Mouse (Mus musculus): Measurements from ENCODE around the gene Slc7a6. TPM values are rescaled to one million over a fixed set of nuclear protein-coding genes. Genes with fewer than 3 reads are reported as not detected.

The Slc7a6 gene
- total RNA-seq, 1 experiment from 2014 or later: 11.3 TPM

DNA sequence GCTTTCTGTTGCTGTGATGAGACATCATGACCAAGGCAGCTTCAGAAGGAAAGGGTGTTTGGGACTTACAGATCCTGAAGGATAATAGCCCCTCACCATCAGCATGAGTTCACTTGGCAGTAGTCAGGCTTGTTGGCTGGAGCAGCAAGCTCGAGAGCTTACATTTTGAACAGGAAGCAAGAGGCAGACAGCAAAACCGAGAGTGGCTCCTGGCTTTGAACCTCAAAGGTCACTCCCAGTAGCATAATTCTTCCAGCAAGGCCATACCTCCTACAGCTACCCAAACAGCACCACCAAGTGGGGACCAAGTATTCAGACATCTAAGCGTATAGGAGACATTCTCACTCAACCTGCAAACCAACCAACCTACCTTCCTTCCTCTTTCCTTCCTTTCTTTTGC, 64.1 kb downstream of the Slc7a6 start:
- ATAC-seq (ENCODE audit: extremely low read depth, insufficient number of reproducible peaks, low FRiP score, poor library complexity, severe bottlenecking): no peak

DNA sequence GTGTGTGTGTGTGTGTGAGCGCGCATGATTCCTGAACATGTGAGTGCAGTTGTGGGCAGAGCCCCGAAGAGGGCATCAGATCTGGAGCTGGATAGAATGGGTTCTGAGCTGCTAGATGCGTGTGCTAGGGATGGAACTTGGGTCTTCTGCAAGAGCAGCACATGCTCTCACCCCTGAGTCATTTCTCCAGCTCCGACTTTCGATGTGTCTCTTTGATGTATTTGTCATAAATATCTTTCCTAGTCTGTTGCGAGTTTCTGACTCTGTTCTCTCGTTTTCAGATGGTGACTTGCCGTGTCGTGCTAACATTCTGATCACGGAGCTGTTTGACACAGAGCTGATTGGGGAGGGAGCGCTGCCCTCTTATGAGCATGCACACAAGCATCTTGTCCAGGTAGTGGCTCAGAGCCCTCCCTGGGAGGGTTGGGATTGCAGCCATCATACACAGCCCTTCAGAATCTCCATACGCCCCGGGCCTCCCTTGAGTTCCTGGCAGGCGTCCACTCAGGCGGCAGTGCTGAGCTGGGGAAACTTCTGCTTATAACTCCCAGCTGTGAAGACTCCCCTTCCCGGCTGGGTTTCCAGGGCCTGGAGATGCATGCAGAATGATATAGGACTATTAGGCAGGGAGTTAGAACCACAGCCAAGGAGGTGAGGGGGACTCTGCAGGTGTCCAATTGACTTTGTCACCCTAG, 66.1 kb downstream of the Slc7a6 start:
- ATAC-seq (ENCODE audit: extremely low read depth, insufficient number of reproducible peaks, low FRiP score, poor library complexity, severe bottlenecking): no peak

DNA sequence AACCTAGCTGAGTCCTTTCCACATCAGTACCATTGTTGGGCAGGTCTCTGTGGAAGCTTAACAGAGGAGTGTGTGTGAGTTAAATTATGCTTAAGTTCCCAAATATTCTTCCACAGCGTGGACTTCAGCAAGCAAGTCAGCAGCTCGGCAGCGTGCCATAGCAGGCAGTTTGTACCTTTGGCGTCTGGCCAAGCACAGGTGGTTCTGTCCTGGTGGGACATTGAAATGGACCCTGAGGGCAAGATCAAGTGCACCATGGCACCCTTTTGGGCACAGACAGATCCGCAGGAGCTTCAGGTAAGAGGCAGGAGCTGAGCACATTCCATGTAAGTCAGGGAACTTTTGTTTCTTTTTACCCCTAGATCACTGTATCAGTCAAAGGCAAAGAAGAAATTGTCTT, 68.4 kb downstream of the Slc7a6 start:
- no peak for ATAC-seq (ENCODE audit: extremely low read depth, insufficient number of reproducible peaks, low FRiP score, poor library complexity, severe bottlenecking)

Other genes with a start within 250 kb of the Slc7a6 start
- gene Ctrl, start 235.0 kb upstream of the Slc7a6 start, total RNA-seq (2017): 3.5 and 5.9 TPM in 2 replicates
- gene Psmb10, start 230.4 kb upstream of the Slc7a6 start, total RNA-seq (2017): 56.2 and 67.8 TPM in 2 replicates
- not detected in 2 replicates for gene Lcat, start 225.5 kb upstream of the Slc7a6 start, total RNA-seq (2017)
- gene Slc12a4, start 202.8 kb upstream of the Slc7a6 start, total RNA-seq (2017): 2.7 and 4.8 TPM in 2 replicates
- gene Dpep3, start 189.4 kb upstream of the Slc7a6 start, total RNA-seq (2017): not detected in 2 replicates
- gene Dus2, start 177.5 kb upstream of the Slc7a6 start, total RNA-seq (2017): 19.4 and 19.6 TPM in 2 replicates
- gene Dpep2nb, start 162.9 kb upstream of the Slc7a6 start, total RNA-seq (2017): not detected in 2 replicates
- 7.2 and 7.7 TPM in 2 replicates for gene Ddx28, start 157.0 kb upstream of the Slc7a6 start, total RNA-seq (2017)
- 104 and 107 TPM in 2 replicates for gene Nfatc3, start 110.0 kb upstream of the Slc7a6 start, total RNA-seq (2017)
- gene Esrp2, start 31.9 kb upstream of the Slc7a6 start, total RNA-seq (2017): 0.25 TPM in 1 of 2 replicates, not detected in the other
- 8.5 and 13.6 TPM in 2 replicates for gene Pla2g15, start 18.5 kb upstream of the Slc7a6 start, total RNA-seq (2017)
- 61.8 and 67.5 TPM in 2 replicates for gene Slc7a6os, start 42.1 kb downstream of the Slc7a6 start, total RNA-seq (2017)
- gene Prmt7, start 42.1 kb downstream of the Slc7a6 start, total RNA-seq (2017): 21.4 and 21.5 TPM in 2 replicates
- 1.3 and 1.4 TPM in 2 replicates for gene Smpd3, start 169.1 kb downstream of the Slc7a6 start, total RNA-seq (2017)
- 13.1 and 14.3 TPM in 2 replicates for gene Zfp90, start 246.5 kb downstream of the Slc7a6 start, total RNA-seq (2017)